8 mouse cellular contexts compared by ENCODE assay signal in genomic region chr2:118902051-118903025, GRCm38 (mm10). TPM values are rescaled to one million over a fixed set of nuclear protein-coding genes. Genes with fewer than 3 reads are reported as not detected.
DNase-seq lines count a peak whose midpoint lies in the region; ATAC-seq and TF ChIP-seq lines count a peak whose summit lies in the region.

No protein-coding gene starts in this region.

- peak overlapping the region; percentile 94 for H3K9ac ChIP-seq in heart, adult 2 months (ENCODE audit: low read depth, low read length)
- peak overlapping the region; percentile 72 for H3K9ac ChIP-seq in lung, embryonic 15.5 days

- H3K4me1 ChIP-seq in heart, adult 2 months (ENCODE audit: control insufficient read depth, insufficient read depth, low read length), result peaks cover 16% of the 10 kb centered on the region
- peaks cover 17% of the 10 kb centered on the region for H3K4me1 ChIP-seq in kidney, adult 2 months (ENCODE audit: control insufficient read depth, insufficient read depth, low read length)
- peaks cover 29% of the 10 kb centered on the region for H3K4me1 ChIP-seq in lung, embryonic 15.5 days

- peak; percentile 15 for ATAC-seq in lung, embryonic 15.5 days (ENCODE audit: borderline replicate concordance, extremely low read depth, low FRiP score, low TSS enrichment)
- no peak for ATAC-seq in erythroid progenitor cell, adult 5-6 weeks (replicated peaks; ENCODE audit: low FRiP score, poor library complexity, severe bottlenecking)

- no peaks in the 10 kb centered on the region for H3K9me3 ChIP-seq in lung, embryonic 15.5 days

- H3K27me3 ChIP-seq in heart, adult 2 months (ENCODE audit: control insufficient read depth, insufficient read depth, low read length), result no peaks in the 10 kb centered on the region; the same call in 1 of the 2 replicates
- H3K27me3 ChIP-seq in kidney, adult 2 months (replicated peaks; ENCODE audit: control insufficient read depth, insufficient read depth, low read length), result no peaks in the 10 kb centered on the region
- H3K27me3 ChIP-seq in lung, embryonic 15.5 days, result peaks cover 39% of the 10 kb centered on the region

- H3K27ac ChIP-seq in heart, adult 2 months, result peak overlapping the region; percentile 61
- peak overlapping the region; percentile 17 for H3K27ac ChIP-seq in kidney, adult 2 months (ENCODE audit: insufficient read depth, low read depth, low read length)
- 0 out of 2 replicates have a peak overlapping the region, but pooled peaks have one; percentile 60 for H3K27ac ChIP-seq in lung, embryonic 15.5 days

- H3K4me3 ChIP-seq in heart, adult 2 months, result peak overlapping the region; percentile 92
- H3K4me3 ChIP-seq in kidney, adult 2 months (ENCODE audit: insufficient read depth, low read depth, low read length), result peak overlapping the region; percentile 87
- H3K4me3 ChIP-seq in lung, embryonic 15.5 days, result peak overlapping the region; percentile 81

- 1% methylated on average over 80 of the region's 106 CpGs for WGBS in heart, adult 2 months
- under 1% methylated on average over 106 of the region's 106 CpGs for WGBS in kidney, adult 2 months
- WGBS in lung, embryonic 15.5 days, result under 1% methylated on average over 70 of the region's 106 CpGs

- intact Hi-C loops in heart, adult 2 months (cut with DNase I), result loop anchor here (2.0 kb wide), 1 partner anchor 70 kb away; no protein-coding TSS in a partner anchor

- peak; percentile 63 for DNase-seq in urinary bladder, adult 2 months (ENCODE audit: low spot score)
- no peak for DNase-seq in urinary bladder, postnatal 10 days (ENCODE audit: low spot score)
- DNase-seq in cerebellum, postnatal 14 days, result peak; percentile 55 to 61
- DNase-seq in heart, adult 2 months, result peak; percentile 69 to 74
- peak; percentile 84 for DNase-seq in kidney, adult 2 months
- peak; percentile 65 for DNase-seq in ovary, postnatal 36 days (ENCODE audit: low spot score)

- H3K79me2 ChIP-seq in heart, adult 2 months (replicated peaks; ENCODE audit: control insufficient read depth, insufficient read depth, low read length), result 0 out of 2 replicates have a peak, but pooled peaks cover 6% of the 10 kb centered on the region

- no peak for TF ChIP-seq EP300 in heart, adult 2 months (IDR thresholded peaks at IDR 0.05; ENCODE audit: insufficient read depth, low read depth, low read length)

- H3K4me2 ChIP-seq in lung, embryonic 15.5 days, result peak overlapping the region; percentile 99

- TF ChIP-seq POLR2A in heart, adult 2 months (IDR thresholded peaks at IDR 0.05; ENCODE audit: insufficient read depth, low read depth, low read length), result no peak
- no peak for TF ChIP-seq POLR2A in kidney, adult 2 months (IDR thresholded peaks at IDR 0.05; ENCODE audit: low read depth, low read length)

- no peaks in the 10 kb centered on the region for H3K36me3 ChIP-seq in heart, adult 2 months (ENCODE audit: control insufficient read depth, insufficient read depth, low read length)
- no peaks in the 10 kb centered on the region for H3K36me3 ChIP-seq in kidney, adult 2 months (ENCODE audit: control insufficient read depth, insufficient read depth, low read length)
- H3K36me3 ChIP-seq in lung, embryonic 15.5 days, result no peaks in the 10 kb centered on the region

- TF ChIP-seq CTCF in heart, adult 2 months (IDR thresholded peaks at IDR 0.05), result peak; percentile 59
- peak; percentile 28 for TF ChIP-seq CTCF in kidney, adult 2 months (conservative IDR thresholded peaks at IDR 0.05; ENCODE audit: insufficient read depth, insufficient read length, low read depth, low read length)

RNA-seq across cellular contexts. Expression of gene Bahd1, which starts 2.2 kb away (rescaled TPM):
- 10.2 and 12.4 TPM in 2 replicates for polyA plus RNA-seq in urinary bladder, adult 2 months (2012; rRNA removed)
- 10 to 100 TPM; 14.8 to 20.1 TPM for total RNA-seq in heart, adult 2 months (2021)
- polyA plus RNA-seq in heart, adult 2 months (2012; rRNA removed), result 9.5 and 9.9 TPM in 2 replicates
- 17.5 and 19.9 TPM in 2 replicates for polyA plus RNA-seq in kidney, adult 2 months (2012; rRNA removed)
- polyA plus RNA-seq in lung, embryonic 15.5 days (2015; fragmentation: Nextera tagmentation; extraction: Ambion mirVana), result 3.6 and 4.3 TPM in 2 replicates
- total RNA-seq in erythroid progenitor cell, adult 5-6 weeks (2015; ENCODE audit: low replicate concordance), result 7.6 and 8.8 TPM in 2 replicates
- total RNA-seq in erythroid progenitor cell, adult 5-6 weeks (2017; ENCODE audit: low replicate concordance), result 14.5 and 15.1 TPM in 2 replicates

RNA-seq across cellular contexts. Expression of gene Chst14, which starts 24.0 kb away (rescaled TPM):
- polyA plus RNA-seq in urinary bladder, adult 2 months (2012; rRNA removed), result 19.9 and 20.7 TPM in 2 replicates
- 1 to 10 TPM; 7.8 to 8.2 TPM for total RNA-seq in heart, adult 2 months (2021)
- polyA plus RNA-seq in heart, adult 2 months (2012; rRNA removed), result 9.5 and 10.4 TPM in 2 replicates
- 7.4 and 8.0 TPM in 2 replicates for polyA plus RNA-seq in kidney, adult 2 months (2012; rRNA removed)
- 31.7 and 35.2 TPM in 2 replicates for polyA plus RNA-seq in lung, embryonic 15.5 days (2015; fragmentation: Nextera tagmentation; extraction: Ambion mirVana)
- total RNA-seq in erythroid progenitor cell, adult 5-6 weeks (2015; ENCODE audit: low replicate concordance), result not detected in 2 replicates
- 0.77 TPM in 1 of 2 replicates, not detected in the other for total RNA-seq in erythroid progenitor cell, adult 5-6 weeks (2017; ENCODE audit: low replicate concordance)

RNA-seq across cellular contexts. Expression of gene Ivd, which starts 40.6 kb away (rescaled TPM):
- polyA plus RNA-seq in urinary bladder, adult 2 months (2012; rRNA removed), result 87.1 and 91.2 TPM in 2 replicates
- 100 to 1,000 TPM; 356 to 463 TPM for total RNA-seq in heart, adult 2 months (2021)
- polyA plus RNA-seq in heart, adult 2 months (2012; rRNA removed), result 215 and 327 TPM in 2 replicates
- polyA plus RNA-seq in kidney, adult 2 months (2012; rRNA removed), result 215 and 219 TPM in 2 replicates
- polyA plus RNA-seq in lung, embryonic 15.5 days (2015; fragmentation: Nextera tagmentation; extraction: Ambion mirVana), result 76.1 and 86.2 TPM in 2 replicates
- 5.4 and 6.3 TPM in 2 replicates for total RNA-seq in erythroid progenitor cell, adult 5-6 weeks (2015; ENCODE audit: low replicate concordance)
- total RNA-seq in erythroid progenitor cell, adult 5-6 weeks (2017; ENCODE audit: low replicate concordance), result 1.9 and 7.3 TPM in 2 replicates
